Mouse (Mus musculus) midbrain, postnatal 0 days (tissue): ENCODE results near the gene Haspin. TPM values are rescaled to one million over a fixed set of nuclear protein-coding genes. Genes with fewer than 3 reads are reported as not detected.

Source experiments
- ATAC-seq: fragments of 200-750 bp; cut with Nextera tagmentation; 2 replicates; pipeline ENCODE4 v1.8.0; 2017; ENCODE audit warnings: moderate number of reproducible peaks, mild to moderate bottlenecking, moderate TSS enrichment, moderate library complexity; ENCODE audit not compliant: low FRiP score
- DNase-seq: peaks from one replicate; pipeline ENCODE4 v3.0.0-alpha.2; 2015; ENCODE audit warnings: low spot score
- H3K27ac ChIP-seq: fragments of 300-500 bp; sonication (generic); 2 replicates; pipeline ENCODE4 v1.5.1; 2014; ENCODE audit warnings: low read depth, mild to moderate bottlenecking, low read length, mixed read lengths
- H3K27me3 ChIP-seq: fragments of 300-500 bp; sonication (generic); 2 replicates; pipeline ENCODE4 v1.6.1; 2014; ENCODE audit warnings: low read length, control low read depth, mixed read lengths; ENCODE audit not compliant: insufficient read depth
- H3K36me3 ChIP-seq: fragments of 300-500 bp; sonication (generic); 2 replicates; pipeline ENCODE4 v1.6.1; 2014; ENCODE audit warnings: low read length, control low read depth, mixed read lengths; ENCODE audit not compliant: insufficient read depth
- H3K4me1 ChIP-seq: fragments of 300-500 bp; sonication (generic); 2 replicates; pipeline ENCODE4 v1.6.1; 2014; ENCODE audit warnings: mild to moderate bottlenecking, control low read depth, antibody characterized with exemption, low read length, mixed read lengths; ENCODE audit not compliant: insufficient read depth
- H3K4me2 ChIP-seq: fragments of 300-500 bp; sonication (generic); 2 replicates; pipeline ENCODE4 v1.6.1; 2014; ENCODE audit warnings: low read depth, mild to moderate bottlenecking, low read length, mixed read lengths; ENCODE audit not compliant: poor library complexity, severe bottlenecking
- H3K4me3 ChIP-seq: fragments of 300-500 bp; sonication (generic); 2 replicates; pipeline ENCODE4 v1.5.1; 2014; ENCODE audit warnings: low read depth, mild to moderate bottlenecking, low read length, moderate library complexity
- H3K9ac ChIP-seq: fragments of 300-500 bp; sonication (generic); replicated peaks from 2 replicates; pipeline ENCODE4 v1.6.1; 2014; ENCODE audit warnings: mild to moderate bottlenecking, low read length, moderate library complexity, mixed read lengths; ENCODE audit not compliant: poor library complexity, severe bottlenecking
- H3K9me3 ChIP-seq: fragments of 300-500 bp; sonication (generic); 2 replicates; pipeline ENCODE4 v1.6.1; 2016; ENCODE audit warnings: low read length, control low read depth
- CTCF ChIP-seq: IDR thresholded peaks from 2 replicates; pipeline ENCODE4 v1.5.1; 2016; ENCODE audit warnings: antibody characterized with exemption, mild to moderate bottlenecking
- WGBS: fragments of 180-500 bp; shearing (Covaris S2); extraction: QIAGEN DNeasy Blood & Tissue Kit; methylation state at CpG from one replicate; pipeline ENCODE4 v1.1.7; 2014; 5-methylcytosine and 5-hydroxymethylcytosine counted together
- polyA plus RNA-seq: library from polyadenylated mRNA; unstranded; fragments of >200 nt; fragmentation: Nextera tagmentation; extraction: Ambion mirVana; gene quantifications from 2 replicates; pipeline ENCODE4 v1.2.1, GENCODE M21; 2015
- total RNA-seq: library from RNA; depleted of rRNA; stranded (reverse); fragments of >200 nt; gene quantifications from 2 replicates; pipeline ENCODE4 v1.2.3, GENCODE M21; 2014

The Haspin gene
- total and polyA plus RNA-seq, 2 experiments from 2014 or later = 0.60 to 1.3 TPM

DNA sequence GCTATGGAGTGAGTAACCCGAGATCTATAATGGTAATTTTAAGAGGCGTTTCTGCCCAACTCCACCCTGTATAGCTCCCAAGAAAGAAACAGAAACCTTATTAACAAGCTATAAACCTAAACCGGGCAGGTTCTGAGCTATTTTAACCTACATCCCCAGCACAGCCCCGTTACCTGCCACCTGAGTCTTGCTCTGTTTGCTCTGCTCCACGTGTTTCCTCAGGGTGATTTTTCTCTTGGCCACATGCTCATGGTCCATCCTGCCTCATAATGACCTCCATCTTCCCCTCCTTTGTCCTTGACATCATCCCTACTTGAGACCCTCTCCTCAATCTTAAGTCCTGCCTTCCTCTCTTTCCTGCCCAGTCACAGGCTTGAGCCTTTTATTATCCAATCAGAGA lies 3.9 kb downstream of the Haspin start:
- H3K4me2 ChIP-seq = no peak overlapping the region
- no peaks in the 10 kb centered on the region for H3K36me3 ChIP-seq
- H3K4me1 ChIP-seq = 0 out of 2 replicates have a peak, but pooled peaks cover 4% of the 10 kb centered on the region
- ATAC-seq = no peak
- H3K9ac ChIP-seq = no peak overlapping the region
- no peak overlapping the region for H3K4me3 ChIP-seq
- no peak overlapping the region for H3K27ac ChIP-seq
- no peak for TF ChIP-seq CTCF
- H3K9me3 ChIP-seq = no peaks in the 10 kb centered on the region
- H3K27me3 ChIP-seq = no peaks in the 10 kb centered on the region
- WGBS = 92% methylated on average over 5 of the region's 5 CpGs
- no peak for DNase-seq

- no peak for DNase-seq
- no peaks in the 10 kb centered on the region for H3K36me3 ChIP-seq
- no peaks in the 10 kb centered on the region for H3K9me3 ChIP-seq
- WGBS = over 99% methylated on average over 6 of the region's 6 CpGs
- no peak overlapping the region for H3K27ac ChIP-seq
- H3K4me3 ChIP-seq = no peak overlapping the region
- H3K9ac ChIP-seq = no peak overlapping the region
- ATAC-seq = no peak
- no peak for TF ChIP-seq CTCF
- H3K4me1 ChIP-seq = 0 out of 2 replicates have a peak, but pooled peaks cover 4% of the 10 kb centered on the region
- H3K27me3 ChIP-seq = no peaks in the 10 kb centered on the region
- H3K4me2 ChIP-seq = no peak overlapping the region
These were observed 5.1 kb downstream of the Haspin start for GRCm38 (mm10) chr11:73132999-73133398.

DNA sequence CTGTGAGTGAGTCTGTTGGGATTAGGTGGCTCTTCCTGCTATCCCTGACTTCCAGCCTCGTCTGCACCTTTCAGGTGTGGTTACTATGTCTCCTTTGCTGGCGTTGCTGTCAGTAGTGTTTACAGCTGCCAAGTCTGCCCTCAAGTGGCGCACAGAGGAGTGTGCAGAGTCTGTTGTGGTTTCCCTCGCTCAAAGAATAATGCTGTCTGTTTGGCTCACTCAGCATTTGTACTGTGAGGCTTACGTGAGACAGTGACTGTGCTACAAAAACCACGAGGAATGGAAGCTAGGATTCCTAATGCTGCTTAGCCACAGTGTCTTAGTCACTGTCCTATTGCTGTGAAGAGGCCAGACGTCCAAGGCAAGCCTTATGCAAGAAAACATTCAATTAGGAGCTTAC lies 7.1 kb downstream of the Haspin start:
- no peaks in the 10 kb centered on the region for H3K36me3 ChIP-seq
- TF ChIP-seq CTCF = peak; percentile 63
- H3K4me3 ChIP-seq = no peak overlapping the region

DNA sequence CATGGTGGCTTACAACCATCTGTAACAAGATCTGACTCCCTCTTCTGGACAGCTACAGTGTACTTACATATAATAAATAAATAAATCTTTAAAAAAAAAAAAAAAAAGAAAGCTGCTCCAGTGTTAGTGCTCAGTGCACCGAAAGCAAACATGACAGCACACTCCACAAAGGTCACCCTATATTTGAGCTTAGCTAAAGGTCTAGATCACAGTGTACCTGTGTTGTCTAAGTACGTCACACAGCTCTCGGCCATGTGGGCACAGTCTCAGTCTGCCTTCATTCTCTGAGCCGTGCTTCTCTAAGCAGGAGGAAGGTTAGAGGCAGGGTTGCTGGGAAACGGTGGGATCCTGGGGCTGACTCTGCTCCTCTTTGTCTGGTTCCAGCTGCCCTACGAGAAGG lies 11.6 kb downstream of the Haspin start:
- no peak for TF ChIP-seq CTCF
- H3K9me3 ChIP-seq = no peaks in the 10 kb centered on the region
- H3K36me3 ChIP-seq = no peaks in the 10 kb centered on the region
- no peak for ATAC-seq
- H3K4me1 ChIP-seq = no peaks in the 10 kb centered on the region
- H3K4me3 ChIP-seq = no peak overlapping the region
- no peaks in the 10 kb centered on the region for H3K27me3 ChIP-seq
- no peak overlapping the region for H3K9ac ChIP-seq
- H3K4me2 ChIP-seq = no peak overlapping the region
- WGBS = 89% methylated on average over 6 of the region's 6 CpGs
- DNase-seq = no peak
- H3K27ac ChIP-seq = no peak overlapping the region

More for the DNA sequence above, 7.1 kb downstream of the Haspin start:
- Histone ChIP-seq H3K4me2 (no peak overlapping the region), H3K27ac (no peak overlapping the region), H3K9me3 (no peaks in the 10 kb centered on the region), H3K9ac (no peak overlapping the region), H3K27me3 (no peaks in the 10 kb centered on the region), H3K4me1 (no peaks in the 10 kb centered on the region)
- DNase-seq (peak; percentile 39), ATAC-seq (no peak)
- WGBS = 81% methylated on average over 7 of the region's 7 CpGs

DNA sequence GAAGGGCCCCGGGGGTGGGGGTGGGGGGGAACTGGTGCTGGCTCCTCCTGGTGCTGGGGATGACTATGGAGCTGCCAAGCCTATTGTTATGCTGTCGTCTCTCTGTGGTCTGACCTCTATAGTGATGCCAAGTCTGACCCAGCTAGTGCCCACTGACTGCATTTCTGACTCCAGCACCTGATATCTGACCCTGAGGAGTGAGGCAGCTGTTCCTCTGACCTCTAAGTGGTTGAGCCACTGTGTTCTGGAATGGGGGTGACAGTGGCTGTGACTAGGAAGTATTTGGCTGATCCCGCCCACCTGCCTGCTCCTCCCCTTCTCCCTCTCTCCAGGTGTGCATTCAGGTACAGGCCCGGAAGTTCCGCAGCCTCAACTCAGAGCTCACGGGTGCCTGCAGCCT lies 26.7 kb downstream of the Haspin start:
- WGBS = 62% methylated on average over 6 of the region's 6 CpGs
- no peak overlapping the region for H3K27ac ChIP-seq

GRCm38 (mm10) chr11:73109941-73110340 lies 28.2 kb downstream of the Haspin start:
- Histone ChIP-seq H3K27ac (no peak overlapping the region), H3K4me3 (no peak overlapping the region), H3K9ac (no peak overlapping the region), H3K9me3 (no peaks in the 10 kb centered on the region), H3K4me2 (no peak overlapping the region), H3K27me3 (no peaks in the 10 kb centered on the region), H3K36me3 (no peaks in the 10 kb centered on the region), H3K4me1 (no peaks in the 10 kb centered on the region)
- WGBS = 84% methylated on average over 3 of the region's 3 CpGs
- DNase-seq (no peak), ATAC-seq (no peak)
- TF ChIP-seq CTCF = no peak

More for the DNA sequence above, 26.7 kb downstream of the Haspin start:
- no peak for DNase-seq
- no peaks in the 10 kb centered on the region for H3K4me1 ChIP-seq
- no peak overlapping the region for H3K9ac ChIP-seq
- H3K4me2 ChIP-seq = no peak overlapping the region
- no peak for ATAC-seq
- H3K4me3 ChIP-seq = no peak overlapping the region
- no peak for TF ChIP-seq CTCF
- no peaks in the 10 kb centered on the region for H3K27me3 ChIP-seq
- no peaks in the 10 kb centered on the region for H3K36me3 ChIP-seq
- H3K9me3 ChIP-seq = no peaks in the 10 kb centered on the region
